Mouse (Mus musculus): ENCODE measurements around the gene Peak1. TPM values are rescaled to one million over a fixed set of nuclear protein-coding genes. Genes with fewer than 3 reads are reported as not detected.

The Peak1 gene
- 83.7 and 133 TPM in 2 replicates for polyA plus RNA-seq (2011; ENCODE audit: insufficient read length, low read depth, missing spikeins)

- Histone ChIP-seq H3K4me3 (ENCODE audit: insufficient read depth, low read length) (peak within 1 kb of the TSS; percentile 85), H3K4me1 (ENCODE audit: control insufficient read depth, insufficient read depth, low read length) (peaks cover 2% of the 10 kb centered on the region; the same call in 1 of the 2 replicates), H3K27ac (ENCODE audit: insufficient read depth, low read length) (peak within 1 kb of the TSS; percentile 98)
- TF ChIP-seq POLR2A (IDR thresholded peaks at IDR 0.05; ENCODE audit: low read depth, low read length) (peak; percentile 98), CTCF (IDR thresholded peaks at IDR 0.05; ENCODE audit: borderline replicate concordance, insufficient read depth, low read length) (no peak)
Observed at GRCm38 (mm10) chr9:56417948-56418737, at the start of gene Peak1, which contains the start of gene Hmg20a. Gene Peak1 (minus strand): TSS chr9:56418067. Gene Hmg20a (plus strand): TSS chr9:56418609.

GRCm38 (mm10) chr9:56466251-56466650 is 48.4 kb upstream of the Peak1 start:
- Histone ChIP-seq H3K27ac (ENCODE audit: insufficient read depth, low read length) (peak overlapping the region; percentile 60; the same call in 1 of the 2 replicates), H3K4me3 (ENCODE audit: insufficient read depth, low read length) (no peak overlapping the region), H3K4me1 (ENCODE audit: control insufficient read depth, insufficient read depth, low read length) (peaks cover 28% of the 10 kb centered on the region)
- no peak for TF ChIP-seq CTCF (IDR thresholded peaks at IDR 0.05; ENCODE audit: borderline replicate concordance, insufficient read depth, low read length)
- no peak for TF ChIP-seq POLR2A (IDR thresholded peaks at IDR 0.05; ENCODE audit: low read depth, low read length)

DNA sequence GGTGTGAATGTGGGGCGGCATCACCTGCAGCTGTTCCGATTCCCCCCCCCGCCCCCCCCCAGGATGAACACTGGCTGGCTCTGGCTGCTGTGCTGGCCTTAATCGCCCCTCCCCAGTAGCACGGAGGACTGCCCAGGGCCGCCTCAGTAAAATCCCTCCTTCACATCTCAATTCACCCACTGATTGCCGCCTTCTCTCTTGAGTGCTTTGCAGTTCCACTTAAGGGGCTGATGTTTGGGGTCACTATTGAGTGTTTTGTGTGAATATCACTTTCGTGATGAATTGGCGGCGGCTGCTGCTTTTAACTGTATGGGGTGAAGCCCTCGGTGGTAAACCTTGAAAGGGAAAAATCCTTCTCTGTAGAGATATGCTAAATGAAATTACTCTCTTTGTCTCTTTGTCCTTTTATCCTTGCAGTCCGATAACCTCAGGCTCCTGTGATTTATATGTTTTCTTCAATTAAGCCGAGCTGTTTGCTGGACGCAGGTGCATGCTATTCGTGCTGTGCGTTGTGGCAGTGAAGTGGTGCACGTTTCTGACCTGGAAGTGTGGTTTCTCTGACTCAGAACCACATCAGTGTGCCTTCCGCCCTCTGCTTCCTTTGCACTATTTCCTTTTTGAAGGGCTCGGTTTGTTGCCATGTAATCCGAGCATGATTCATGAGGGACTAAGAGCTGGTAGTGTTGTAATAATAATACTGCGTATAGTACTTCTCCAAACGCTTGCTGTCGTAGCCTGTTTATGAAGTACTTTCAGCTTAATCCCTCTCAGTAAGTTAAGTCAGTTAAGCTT is 47.2 kb upstream of the Peak1 start:
- H3K4me3 ChIP-seq (ENCODE audit: insufficient read depth, low read length): no peak overlapping the region
- peaks cover 28% of the 10 kb centered on the region for H3K4me1 ChIP-seq (ENCODE audit: control insufficient read depth, insufficient read depth, low read length)
- H3K27ac ChIP-seq (ENCODE audit: insufficient read depth, low read length): peak overlapping the region; percentile 98

DNA sequence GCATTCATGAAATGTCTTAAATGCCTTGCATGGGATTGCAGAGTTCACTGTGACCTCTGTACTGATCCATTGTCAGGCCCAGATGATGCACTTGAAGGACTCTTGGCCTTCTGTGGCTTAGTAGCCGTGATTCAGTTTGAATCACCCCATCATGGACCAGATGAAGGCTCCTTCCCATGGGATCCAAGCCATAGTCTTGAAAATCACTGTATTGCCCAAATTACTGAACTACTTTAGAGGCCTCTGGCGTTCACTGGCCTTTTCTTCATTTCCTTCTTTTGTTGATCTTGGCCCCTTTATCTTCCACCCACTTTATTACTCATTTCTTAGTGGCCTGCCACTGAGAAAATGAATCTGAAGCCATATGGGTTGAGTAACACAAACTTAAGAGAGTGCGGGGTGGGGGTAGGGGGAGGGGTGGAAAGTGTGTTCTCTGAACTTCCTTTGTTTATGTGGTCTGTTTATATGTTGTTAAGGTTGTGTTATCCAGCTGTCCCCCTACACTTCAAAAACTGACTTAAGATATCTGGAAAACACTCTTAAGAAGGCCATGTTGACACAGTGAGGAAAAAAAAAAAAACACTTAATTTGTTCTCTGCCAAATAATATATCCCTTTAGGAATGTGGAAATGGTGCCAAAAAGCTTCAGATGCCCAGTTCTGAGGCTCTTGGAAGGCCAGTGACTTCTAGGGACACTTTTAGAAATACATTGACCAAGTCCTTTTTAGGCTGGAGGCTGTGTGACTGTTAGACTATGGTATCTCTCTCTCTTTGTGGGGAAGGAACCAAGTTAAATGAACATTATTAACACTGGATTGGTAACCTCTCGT is 46.0 kb upstream of the Peak1 start:
- no peak overlapping the region for H3K4me3 ChIP-seq (ENCODE audit: insufficient read depth, low read length)
- peak overlapping the region; percentile 98 for H3K27ac ChIP-seq (ENCODE audit: insufficient read depth, low read length)
- TF ChIP-seq CTCF (IDR thresholded peaks at IDR 0.05; ENCODE audit: borderline replicate concordance, insufficient read depth, low read length) (no peak), POLR2A (IDR thresholded peaks at IDR 0.05; ENCODE audit: low read depth, low read length) (no peak)
- peaks cover 22% of the 10 kb centered on the region for H3K4me1 ChIP-seq (ENCODE audit: control insufficient read depth, insufficient read depth, low read length)

More for the DNA sequence above, 47.2 kb upstream of the Peak1 start:
- TF ChIP-seq POLR2A (IDR thresholded peaks at IDR 0.05; ENCODE audit: low read depth, low read length) (no peak), CTCF (IDR thresholded peaks at IDR 0.05; ENCODE audit: borderline replicate concordance, insufficient read depth, low read length) (no peak)

GRCm38 (mm10) chr9:56463046-56463445 is 45.2 kb upstream of the Peak1 start:
- H3K4me1 ChIP-seq (ENCODE audit: control insufficient read depth, insufficient read depth, low read length): peaks cover 22% of the 10 kb centered on the region
- no peak for TF ChIP-seq CTCF (IDR thresholded peaks at IDR 0.05; ENCODE audit: borderline replicate concordance, insufficient read depth, low read length)
- TF ChIP-seq POLR2A (IDR thresholded peaks at IDR 0.05; ENCODE audit: low read depth, low read length): no peak
- H3K27ac ChIP-seq (ENCODE audit: insufficient read depth, low read length): peak overlapping the region; percentile 98
- no peak overlapping the region for H3K4me3 ChIP-seq (ENCODE audit: insufficient read depth, low read length)

DNA sequence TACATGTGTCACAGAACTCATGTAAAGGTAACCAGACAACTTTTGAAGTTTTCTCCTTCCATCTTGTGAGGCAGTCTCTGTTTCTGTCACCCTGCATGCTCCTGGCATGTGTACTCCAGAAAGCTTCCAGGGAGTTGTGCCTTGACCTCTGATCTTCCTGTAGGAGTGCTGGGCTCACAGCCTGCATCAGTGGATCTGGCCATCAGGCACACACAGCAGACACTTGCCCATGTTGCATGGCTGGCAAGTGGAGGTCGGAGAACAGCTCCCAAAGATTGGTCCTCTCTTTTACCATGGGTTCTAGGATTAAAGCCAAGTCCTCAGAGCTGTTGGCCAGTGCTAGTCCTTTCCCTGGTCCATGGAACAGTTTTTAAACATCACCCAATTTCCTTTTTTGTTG is 44.7 kb upstream of the Peak1 start:
- TF ChIP-seq POLR2A (IDR thresholded peaks at IDR 0.05; ENCODE audit: low read depth, low read length): no peak
- TF ChIP-seq CTCF (IDR thresholded peaks at IDR 0.05; ENCODE audit: borderline replicate concordance, insufficient read depth, low read length): no peak
- Histone ChIP-seq H3K4me3 (ENCODE audit: insufficient read depth, low read length) (no peak overlapping the region), H3K27ac (ENCODE audit: insufficient read depth, low read length) (peak overlapping the region; percentile 98), H3K4me1 (ENCODE audit: control insufficient read depth, insufficient read depth, low read length) (peaks cover 22% of the 10 kb centered on the region)

DNA sequence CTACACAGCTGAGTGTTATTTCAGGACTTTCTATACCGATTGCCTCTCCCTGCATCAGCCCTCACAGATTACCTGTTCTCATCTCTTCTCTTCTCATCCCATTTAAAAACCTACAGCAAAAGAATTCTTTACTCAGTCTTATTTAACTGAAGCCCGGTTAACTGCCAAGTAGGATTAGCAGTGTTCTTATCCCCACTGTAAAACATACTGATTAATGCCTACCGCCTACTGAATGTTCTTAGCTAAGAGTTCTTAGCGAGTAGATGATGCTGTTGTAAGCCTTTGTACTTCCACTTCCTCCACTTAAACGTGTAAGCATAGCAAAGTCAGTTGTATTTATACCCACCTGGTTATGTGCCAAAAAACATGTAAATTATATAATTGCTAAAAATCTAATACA is 43.1 kb upstream of the Peak1 start:
- no peak overlapping the region for H3K4me3 ChIP-seq (ENCODE audit: insufficient read depth, low read length)
- H3K27ac ChIP-seq (ENCODE audit: insufficient read depth, low read length): no peak overlapping the region
- TF ChIP-seq POLR2A (IDR thresholded peaks at IDR 0.05; ENCODE audit: low read depth, low read length) (no peak), CTCF (IDR thresholded peaks at IDR 0.05; ENCODE audit: borderline replicate concordance, insufficient read depth, low read length) (no peak)
- H3K4me1 ChIP-seq (ENCODE audit: control insufficient read depth, insufficient read depth, low read length): peaks cover 18% of the 10 kb centered on the region

DNA sequence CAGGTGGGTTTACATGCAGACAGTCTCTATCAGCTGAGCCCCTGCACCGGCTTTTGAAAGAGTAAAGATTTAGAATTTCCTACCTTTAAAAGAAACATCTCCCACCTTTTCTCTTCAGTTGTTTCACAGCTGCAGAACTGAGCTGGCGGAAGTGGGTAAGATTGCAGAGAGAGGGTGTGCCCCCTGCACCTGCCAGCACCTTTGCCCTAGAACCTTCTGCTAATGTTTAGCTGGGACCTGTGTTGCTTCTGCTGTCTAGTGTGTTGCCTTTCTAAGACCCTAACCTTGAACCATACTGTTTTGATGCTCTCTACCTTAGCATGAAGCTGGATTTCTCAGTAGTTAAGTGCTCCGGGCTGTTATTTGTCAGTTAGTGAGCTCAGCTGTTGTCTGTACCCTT is 38.6 kb upstream of the Peak1 start:
- Histone ChIP-seq H3K4me1 (ENCODE audit: control insufficient read depth, insufficient read depth, low read length) (0 out of 2 replicates have a peak, but pooled peaks cover 4% of the 10 kb centered on the region), H3K4me3 (ENCODE audit: insufficient read depth, low read length) (no peak overlapping the region), H3K27ac (ENCODE audit: insufficient read depth, low read length) (no peak overlapping the region)
- TF ChIP-seq POLR2A (IDR thresholded peaks at IDR 0.05; ENCODE audit: low read depth, low read length): no peak
- no peak for TF ChIP-seq CTCF (IDR thresholded peaks at IDR 0.05; ENCODE audit: borderline replicate concordance, insufficient read depth, low read length)

All from embryonic fibroblast, embryonic 13.5 days (primary cell).